Mouse (Mus musculus) stomach, embryonic 14.5 days (tissue): ENCODE data around the gene Ckap4. TPM values are rescaled to one million over a fixed set of nuclear protein-coding genes. Genes with fewer than 3 reads are reported as not detected.

Experiments used
- ATAC-seq: fragments of 200-750 bp; cut with Nextera tagmentation; 2 replicates; pipeline ENCODE4 v1.8.0; 2017; ENCODE audit warnings: low read depth, moderate TSS enrichment; ENCODE audit not compliant: insufficient number of reproducible peaks, insufficient read depth, low FRiP score
- H3K27ac ChIP-seq: fragments of 300-500 bp; sonication (generic); 2 replicates; pipeline ENCODE4 v1.5.1; 2014; ENCODE audit warnings: mild to moderate bottlenecking, low read length, moderate library complexity, mixed read lengths
- H3K27me3 ChIP-seq: fragments of 300-500 bp; sonication (generic); 2 replicates; pipeline ENCODE4 v1.6.1; 2014; ENCODE audit warnings: low read length, control low read depth, mixed read lengths; ENCODE audit not compliant: control insufficient read depth, insufficient read depth
- H3K36me3 ChIP-seq: fragments of 300-500 bp; sonication (generic); 2 replicates; pipeline ENCODE4 v1.6.1; 2014; ENCODE audit warnings: mild to moderate bottlenecking, control low read depth, low read length, moderate library complexity, mixed read lengths; ENCODE audit not compliant: control insufficient read depth, insufficient read depth
- H3K4me1 ChIP-seq: fragments of 300-500 bp; sonication (generic); 2 replicates; pipeline ENCODE4 v1.6.1; 2014; ENCODE audit warnings: low read length, control low read depth, mixed read lengths; ENCODE audit not compliant: control insufficient read depth, insufficient read depth
- H3K4me2 ChIP-seq: fragments of 300-500 bp; sonication (generic); replicated peaks from 2 replicates; pipeline ENCODE4 v1.6.1; 2014; ENCODE audit warnings: low read depth, low read length, control low read depth
- H3K4me3 ChIP-seq: fragments of 300-500 bp; sonication (generic); 2 replicates; pipeline ENCODE4 v1.5.1; 2014; ENCODE audit warnings: low read depth, low read length, control low read depth
- H3K9ac ChIP-seq: fragments of 300-500 bp; sonication (generic); replicated peaks from 2 replicates; pipeline ENCODE4 v1.6.1; 2014; ENCODE audit warnings: low read depth, mild to moderate bottlenecking, control low read depth, low read length, moderate library complexity, mixed read lengths
- H3K9me3 ChIP-seq: fragments of 300-500 bp; sonication (generic); 2 replicates; pipeline ENCODE4 v1.6.1; 2016; ENCODE audit warnings: low read depth, low read length, control low read depth; ENCODE audit not compliant: control insufficient read depth
- WGBS: fragments of 180-500 bp; shearing (Covaris S2); extraction: QIAGEN DNeasy Blood & Tissue Kit; methylation state at CpG from one replicate; pipeline ENCODE4 v1.1.7; 2014; 5-methylcytosine and 5-hydroxymethylcytosine counted together
- polyA plus RNA-seq: library from polyadenylated mRNA; unstranded; fragments of >200 nt; fragmentation: Nextera tagmentation; extraction: Ambion mirVana; gene quantifications from 2 replicates; pipeline ENCODE4 v1.2.1, GENCODE M21; 2014

The Ckap4 gene
- polyA plus RNA-seq, 1 experiment from 2014 or later: 89.3 TPM

DNA sequence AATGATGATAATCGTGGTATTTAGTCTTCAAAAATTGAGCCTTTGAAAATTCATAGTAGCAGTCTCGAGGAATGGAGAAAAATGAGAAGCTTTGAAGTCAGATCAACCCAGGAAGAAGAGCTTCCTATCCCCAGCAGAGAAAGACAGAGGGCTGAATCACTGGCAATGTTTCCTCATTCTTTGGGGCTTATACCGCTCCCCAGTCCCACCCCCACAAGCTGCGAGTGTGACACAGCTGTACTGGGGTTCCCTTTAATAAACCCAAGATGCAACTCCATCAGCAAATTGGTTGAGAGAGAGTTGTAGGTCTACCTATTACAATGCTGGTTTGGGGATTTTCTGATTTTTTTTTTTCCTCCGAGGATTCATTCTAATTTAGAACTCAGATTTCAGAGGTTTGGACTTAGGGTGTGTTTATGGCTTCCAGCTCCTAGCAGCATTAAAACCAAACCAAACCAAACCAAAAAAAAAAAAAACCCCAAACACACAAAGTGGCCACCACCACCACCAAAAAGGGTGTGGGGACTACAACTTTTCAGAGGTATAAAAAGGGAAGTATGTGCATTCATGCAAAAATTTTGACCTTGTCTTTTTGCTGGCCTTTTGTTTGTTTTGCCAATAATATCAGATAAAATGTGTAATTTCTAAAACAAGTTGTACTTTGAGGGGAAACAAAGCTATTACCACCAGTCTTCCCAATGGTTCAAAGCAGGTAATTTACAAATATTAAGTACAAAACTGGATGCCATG lies 40.0 kb upstream of the Ckap4 start:
- no peaks in the 10 kb centered on the region for H3K27me3 ChIP-seq
- no peaks in the 10 kb centered on the region for H3K36me3 ChIP-seq
- no peak overlapping the region for H3K27ac ChIP-seq
- ATAC-seq: no peak
- no peaks in the 10 kb centered on the region for H3K4me1 ChIP-seq
- no peaks in the 10 kb centered on the region for H3K9me3 ChIP-seq
- 66% methylated on average over 5 of the region's 5 CpGs for WGBS
- H3K9ac ChIP-seq: no peak overlapping the region
- no peak overlapping the region for H3K4me3 ChIP-seq
- no peak overlapping the region for H3K4me2 ChIP-seq

DNA sequence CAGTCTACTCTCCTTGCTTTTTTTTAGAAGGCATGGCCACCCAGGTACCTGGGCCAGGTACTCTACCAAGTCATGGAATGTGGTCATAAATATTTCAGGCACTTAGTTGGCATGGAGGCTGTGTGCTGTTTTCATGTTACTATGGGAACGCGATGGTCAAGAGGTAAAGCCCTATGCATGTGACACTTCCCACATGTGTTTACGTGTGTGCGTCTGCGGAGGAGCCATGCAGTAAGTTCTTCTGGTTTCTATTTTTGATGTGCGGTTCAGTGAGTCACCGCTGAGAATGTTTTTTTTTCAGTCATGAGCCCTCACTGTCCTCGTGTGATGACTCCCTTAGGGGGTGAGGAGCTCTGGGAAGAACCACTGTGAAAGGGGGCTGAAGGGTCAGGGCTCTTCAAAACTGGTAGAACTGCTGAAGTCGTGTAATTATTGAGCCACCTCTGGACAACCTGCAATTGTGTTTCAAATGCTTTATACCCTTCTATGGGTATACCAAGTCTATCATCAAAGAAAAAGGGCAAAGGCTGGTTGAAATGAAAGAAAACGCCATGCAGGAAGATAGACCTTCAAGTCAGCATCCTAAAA lies 37.3 kb upstream of the Ckap4 start:
- Histone ChIP-seq H3K4me1 (no peaks in the 10 kb centered on the region), H3K4me3 (no peak overlapping the region), H3K36me3 (no peaks in the 10 kb centered on the region), H3K9ac (no peak overlapping the region), H3K9me3 (no peaks in the 10 kb centered on the region), H3K27me3 (no peaks in the 10 kb centered on the region), H3K4me2 (no peak overlapping the region), H3K27ac (no peak overlapping the region)
- ATAC-seq: no peak
- 82% methylated on average over 10 of the region's 10 CpGs for WGBS

DNA sequence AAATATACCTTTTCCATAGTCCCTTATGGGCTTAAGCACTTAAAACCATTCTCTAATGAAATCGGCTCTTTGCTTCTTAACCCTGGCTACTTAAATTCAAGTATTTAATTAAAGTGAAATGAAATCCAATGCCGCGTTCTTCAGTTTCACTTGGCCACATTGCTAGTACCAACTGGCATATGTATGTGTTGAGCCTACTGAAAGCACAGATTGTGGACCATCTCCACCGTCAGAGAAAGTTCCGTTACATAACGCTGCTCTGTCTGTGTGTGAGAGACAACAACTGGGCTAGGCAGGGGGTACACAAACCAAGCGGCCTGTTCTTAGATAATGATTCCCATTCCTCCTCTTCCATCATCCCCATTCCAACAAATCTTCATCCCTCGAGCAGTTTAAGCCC lies 30.6 kb upstream of the Ckap4 start:
- 83% methylated on average over 8 of the region's 8 CpGs for WGBS
- Histone ChIP-seq H3K36me3 (no peaks in the 10 kb centered on the region), H3K27me3 (no peaks in the 10 kb centered on the region), H3K4me3 (no peak overlapping the region), H3K4me1 (no peaks in the 10 kb centered on the region), H3K9me3 (no peaks in the 10 kb centered on the region), H3K27ac (no peak overlapping the region), H3K4me2 (no peak overlapping the region), H3K9ac (no peak overlapping the region)
- ATAC-seq: no peak

DNA sequence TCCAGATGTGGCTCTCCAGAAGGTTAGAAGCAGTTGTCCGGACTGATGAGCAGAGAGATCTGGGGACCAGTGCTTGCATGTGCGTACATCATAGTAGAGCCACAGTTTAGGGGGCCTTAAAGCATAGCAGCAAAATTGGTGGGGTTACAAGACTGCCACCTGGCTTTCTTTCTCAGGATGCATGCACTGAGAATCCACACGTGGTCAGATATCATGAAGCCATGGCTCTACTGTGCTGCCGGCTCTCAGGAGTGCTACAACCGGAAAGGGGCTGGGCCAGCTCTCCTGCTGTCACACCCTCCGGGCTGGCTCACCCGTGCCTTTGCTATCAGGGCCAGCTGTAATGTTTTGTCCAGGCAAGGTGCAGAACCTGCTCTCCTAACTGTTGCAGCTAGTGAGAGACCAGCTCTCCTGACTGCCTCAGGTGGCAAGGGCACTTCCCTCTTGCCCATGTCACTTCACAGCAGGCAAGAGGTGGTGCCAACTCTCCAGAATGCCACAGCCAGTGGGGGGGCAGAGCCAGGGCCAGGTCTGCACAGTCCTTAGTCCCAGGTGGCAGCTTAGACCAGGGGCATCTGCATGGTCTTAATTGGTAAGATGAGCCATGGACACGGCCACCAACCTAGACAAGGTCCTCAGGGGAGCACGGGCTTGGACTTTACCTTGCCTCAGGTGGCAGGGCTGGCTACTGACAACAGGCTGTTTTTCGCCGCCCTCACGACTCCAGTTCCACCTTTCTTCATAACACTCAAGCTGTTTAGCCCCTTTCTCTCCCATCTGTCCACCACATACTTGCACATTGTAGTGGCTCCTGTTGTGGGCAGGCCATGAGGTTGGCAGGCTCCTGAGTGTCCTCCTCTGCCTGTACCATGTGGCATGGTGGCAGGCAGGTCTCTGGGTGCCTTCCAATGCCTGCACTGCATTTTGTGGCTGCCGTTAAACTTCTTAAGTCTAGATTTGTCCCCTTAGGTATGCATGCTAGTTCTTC lies 29.0 kb upstream of the Ckap4 start:
- H3K4me1 ChIP-seq: no peaks in the 10 kb centered on the region
- no peaks in the 10 kb centered on the region for H3K27me3 ChIP-seq
- WGBS: 59% methylated on average over 13 of the region's 13 CpGs
- H3K9me3 ChIP-seq: peaks cover 3% of the 10 kb centered on the region; the same call in 1 of the 2 replicates
- peak; percentile 83 for ATAC-seq
- no peak overlapping the region for H3K27ac ChIP-seq
- H3K4me3 ChIP-seq: no peak overlapping the region
- no peak overlapping the region for H3K9ac ChIP-seq
- no peak overlapping the region for H3K4me2 ChIP-seq
- H3K36me3 ChIP-seq: no peaks in the 10 kb centered on the region

DNA sequence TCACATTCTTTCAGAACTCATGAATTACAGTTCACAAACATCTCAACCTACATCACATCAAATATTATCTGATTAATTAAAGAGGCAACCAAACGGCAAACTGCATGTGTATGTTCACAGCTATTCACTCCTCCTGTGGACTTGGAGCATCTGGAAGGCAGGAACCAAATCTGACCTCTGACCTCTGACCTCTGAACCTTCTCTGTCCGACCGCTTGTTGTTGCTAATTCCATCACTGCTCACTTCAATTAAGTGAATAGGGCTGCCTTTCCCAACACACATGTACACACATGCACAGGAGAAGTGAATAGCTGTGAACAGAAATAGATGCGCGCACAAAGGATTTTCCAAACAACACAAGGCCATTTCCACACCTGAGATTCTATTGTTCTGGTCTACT lies 28.3 kb upstream of the Ckap4 start:
- Histone ChIP-seq H3K27me3 (no peaks in the 10 kb centered on the region), H3K9me3 (peaks cover 3% of the 10 kb centered on the region; the same call in 1 of the 2 replicates), H3K36me3 (no peaks in the 10 kb centered on the region), H3K4me2 (no peak overlapping the region), H3K9ac (no peak overlapping the region), H3K27ac (no peak overlapping the region), H3K4me3 (no peak overlapping the region), H3K4me1 (no peaks in the 10 kb centered on the region)
- WGBS: 63% methylated on average over 5 of the region's 5 CpGs
- no peak for ATAC-seq

DNA sequence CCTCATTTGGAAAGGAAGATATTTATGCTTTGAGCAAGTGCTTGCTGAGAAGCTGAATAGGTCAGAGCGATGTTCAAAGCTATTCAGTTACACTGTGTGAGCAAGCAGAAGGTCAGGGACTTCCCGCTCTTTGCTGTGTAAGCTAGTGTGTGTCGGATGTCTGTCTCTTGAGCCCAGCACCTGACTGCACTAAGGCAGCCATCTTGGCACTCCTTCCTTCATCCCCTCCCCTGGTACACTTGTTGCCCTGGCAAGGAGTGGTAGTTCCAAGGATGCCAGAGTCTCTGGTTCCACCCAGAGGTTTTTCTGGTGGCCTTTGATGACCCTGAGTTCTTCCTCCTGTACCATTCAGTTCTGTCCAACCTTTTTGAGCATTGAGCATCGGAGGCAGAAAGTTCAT lies 26.1 kb upstream of the Ckap4 start:
- Histone ChIP-seq H3K9ac (no peak overlapping the region), H3K9me3 (peaks cover 3% of the 10 kb centered on the region; the same call in 1 of the 2 replicates), H3K36me3 (no peaks in the 10 kb centered on the region), H3K4me1 (no peaks in the 10 kb centered on the region), H3K4me3 (no peak overlapping the region), H3K4me2 (no peak overlapping the region), H3K27ac (no peak overlapping the region), H3K27me3 (no peaks in the 10 kb centered on the region)
- 89% methylated on average over 4 of the region's 4 CpGs for WGBS
- no peak for ATAC-seq

DNA sequence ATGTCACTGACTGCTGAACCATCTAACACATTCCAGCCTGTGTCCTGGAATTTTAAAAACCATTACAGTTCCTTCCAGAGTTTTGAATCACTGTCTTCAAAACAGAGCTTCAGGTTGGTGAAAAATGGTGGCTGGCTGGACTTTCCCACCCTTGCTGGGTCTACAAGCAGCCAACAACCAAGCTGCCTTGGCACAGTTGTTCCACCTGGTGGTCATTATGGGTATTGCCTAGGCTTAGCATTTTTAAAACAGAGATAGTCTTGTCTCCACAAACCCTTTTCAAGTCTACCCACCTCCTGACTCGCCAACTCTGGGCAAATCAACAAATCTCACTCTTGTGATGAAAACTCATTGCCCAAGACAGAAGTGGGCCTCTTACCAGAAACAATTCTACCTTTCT lies 24.6 kb upstream of the Ckap4 start:
- 91% methylated on average over 1 of the region's 1 CpGs for WGBS
- Histone ChIP-seq H3K9ac (no peak overlapping the region), H3K36me3 (no peaks in the 10 kb centered on the region)

DNA sequence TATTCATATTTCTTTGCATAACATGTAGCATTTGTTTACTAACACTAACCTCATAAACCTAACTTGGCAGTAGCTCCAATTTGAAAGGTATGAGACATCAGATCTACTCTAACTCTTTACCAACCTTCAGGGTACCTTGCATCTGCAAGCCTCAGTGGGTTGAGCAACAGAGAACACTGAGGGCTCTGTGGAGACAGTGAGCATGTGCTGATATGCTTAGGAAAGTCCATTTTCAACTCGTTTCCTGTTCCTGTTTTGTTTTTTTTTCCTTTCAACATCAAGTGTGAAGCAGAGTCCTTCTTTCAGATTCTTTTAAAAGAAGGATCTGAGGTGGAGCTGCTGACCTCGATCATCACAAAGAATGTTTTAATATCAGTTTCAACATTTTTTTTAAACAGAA lies 22.3 kb upstream of the Ckap4 start:
- Histone ChIP-seq H3K27ac (no peak overlapping the region), H3K27me3 (no peaks in the 10 kb centered on the region), H3K9me3 (peaks cover 3% of the 10 kb centered on the region; the same call in 1 of the 2 replicates), H3K4me3 (no peak overlapping the region), H3K4me2 (no peak overlapping the region), H3K9ac (no peak overlapping the region), H3K4me1 (no peaks in the 10 kb centered on the region), H3K36me3 (no peaks in the 10 kb centered on the region)
- ATAC-seq: no peak
- WGBS: 71% methylated on average over 2 of the region's 2 CpGs

More for the DNA sequence above, 24.6 kb upstream of the Ckap4 start:
- no peaks in the 10 kb centered on the region for H3K27me3 ChIP-seq
- H3K4me3 ChIP-seq: no peak overlapping the region
- ATAC-seq: no peak
- no peak overlapping the region for H3K27ac ChIP-seq
- H3K4me1 ChIP-seq: no peaks in the 10 kb centered on the region
- no peak overlapping the region for H3K4me2 ChIP-seq
- H3K9me3 ChIP-seq: peaks cover 3% of the 10 kb centered on the region; the same call in 1 of the 2 replicates
